Mouse (Mus musculus) MEL (cell line): ENCODE results near the gene Pde8b. TPM values are rescaled to one million over a fixed set of nuclear protein-coding genes. Genes with fewer than 3 reads are reported as not detected.

Experiments
- DNase-seq: peaks from one replicate; pipeline ENCODE4 v3.0.0; 2011; ENCODE audit warnings: low read depth, low spot score
- H3K27ac ChIP-seq: 2 replicates; pipeline ENCODE4 v1.5.1; 2012; ENCODE audit warnings: low read depth, mild to moderate bottlenecking, control low read depth, low read length, moderate library complexity; ENCODE audit not compliant: control insufficient read depth
- H3K27me3 ChIP-seq, 2 experiments: fragments of 150-350 bp in 1 of 2; sonication (generic) in 1 of 2; 2 replicates each; pipeline ENCODE4 v1.6.1; 2012; ENCODE audit warnings: low read length in 2 of 2, mild to moderate bottlenecking in 2 of 2, improper control_type of control experiment in 1 of 2, moderate library complexity in 1 of 2; ENCODE audit not compliant: insufficient read depth in 2 of 2, control insufficient read depth in 1 of 2
- H3K36me3 ChIP-seq, 2 experiments: 2 replicates each; pipeline ENCODE4 v1.6.1; 2012 to 2014; ENCODE audit warnings: low read length in 2 of 2, improper control_type of control experiment in 1 of 2, inconsistent platforms in 1 of 2, mild to moderate bottlenecking in 1 of 2; ENCODE audit not compliant: insufficient read depth in 2 of 2, control insufficient read depth in 1 of 2
- H3K4me1 ChIP-seq, 2 experiments: fragments of 150-350 bp in 1 of 2; sonication (generic) in 1 of 2; 2 replicates each; pipeline ENCODE4 v1.6.1; 2012; ENCODE audit warnings: low read length in 2 of 2, improper control_type of control experiment in 1 of 2, mild to moderate bottlenecking in 1 of 2; ENCODE audit not compliant: insufficient read depth in 2 of 2, control insufficient read depth in 1 of 2
- H3K4me3 ChIP-seq, 2 experiments: fragments of 150-350 bp in 1 of 2; sonication (generic) in 1 of 2; 2 replicates each; pipeline ENCODE4 v1.5.1; 2012; ENCODE audit warnings: low read depth in 2 of 2, low read length in 2 of 2, mild to moderate bottlenecking in 2 of 2, moderate library complexity in 2 of 2, control low read depth in 1 of 2, improper control_type of control experiment in 1 of 2; ENCODE audit not compliant: control insufficient read depth in 1 of 2, insufficient read depth in 1 of 2
- H3K79me2 ChIP-seq: 2 replicates; pipeline ENCODE4 v1.6.1; 2012; ENCODE audit warnings: mild to moderate bottlenecking, low read length, moderate library complexity; ENCODE audit not compliant: control insufficient read depth, poor library complexity, insufficient read depth
- H3K9ac ChIP-seq: 2 replicates; pipeline ENCODE4 v1.6.1; 2012; ENCODE audit warnings: low read depth, mild to moderate bottlenecking, control low read depth, low read length, moderate library complexity; ENCODE audit not compliant: control insufficient read depth, poor library complexity, severe bottlenecking
- H3K9me3 ChIP-seq: fragments of 150-350 bp; sonication (generic); replicated peaks from 2 replicates; pipeline ENCODE4 v1.6.1; 2012; ENCODE audit warnings: mild to moderate bottlenecking, low read length, improper control_type of control experiment, moderate library complexity; ENCODE audit not compliant: insufficient read depth
- BHLHE40 ChIP-seq: IDR thresholded peaks from 2 replicates; pipeline ENCODE4 v1.6.1; 2012; ENCODE audit warnings: low read depth, mild to moderate bottlenecking, inconsistent platforms, low read length, improper control_type of control experiment, borderline replicate concordance
- CHD1 ChIP-seq: IDR thresholded peaks from 2 replicates; pipeline ENCODE4 v1.6.1; 2012; ENCODE audit warnings: low read depth, mild to moderate bottlenecking, inconsistent platforms, low read length, improper control_type of control experiment
- CTCF ChIP-seq, 3 experiments: IDR thresholded peaks in 2 of 3; conservative IDR thresholded peaks in 1 of 3; 2 replicates each; pipeline ENCODE4 v1.5.1; 2011 to 2012; ENCODE audit warnings: low read length in 3 of 3, low read depth in 2 of 3, mild to moderate bottlenecking in 2 of 3, improper control_type of control experiment in 1 of 3, inconsistent platforms in 1 of 3, mixed read lengths in 1 of 3, moderate library complexity in 1 of 3; ENCODE audit not compliant: control insufficient read depth in 1 of 3, insufficient read depth in 1 of 3, poor library complexity in 1 of 3, severe bottlenecking in 1 of 3
- E2F4 ChIP-seq: IDR thresholded peaks from 2 replicates; pipeline ENCODE4 v1.6.1; 2011; ENCODE audit warnings: low read depth, low read length, improper control_type of control experiment, borderline replicate concordance
- EP300 ChIP-seq, 2 experiments: IDR thresholded peaks; 2 replicates each; pipeline ENCODE4 v1.6.1; 2011; ENCODE audit warnings: improper control_type of control experiment in 2 of 2, low read length in 2 of 2, low read depth in 1 of 2, mild to moderate bottlenecking in 1 of 2
- GABPA ChIP-seq: IDR thresholded peaks from 2 replicates; pipeline ENCODE4 v1.6.1; 2012; ENCODE audit warnings: low read depth, mild to moderate bottlenecking, inconsistent platforms, low read length, improper control_type of control experiment, moderate library complexity
- GATA1 ChIP-seq: IDR thresholded peaks from 2 replicates; pipeline ENCODE4 v1.6.1; 2011; ENCODE audit warnings: low read depth, low read length, improper control_type of control experiment
- MAFK ChIP-seq: IDR thresholded peaks from 2 replicates; pipeline ENCODE4 v1.6.1; 2011; ENCODE audit warnings: low read depth, mild to moderate bottlenecking, low read length, improper control_type of control experiment, borderline replicate concordance
- MAX ChIP-seq: IDR thresholded peaks from 2 replicates; pipeline ENCODE4 v1.6.1; 2011; ENCODE audit warnings: low read length, improper control_type of control experiment
- MEF2A ChIP-seq: IDR thresholded peaks from 2 replicates; pipeline ENCODE4 v1.6.1; 2014; ENCODE audit warnings: low read depth, mild to moderate bottlenecking, inconsistent platforms, low read length, improper control_type of control experiment; ENCODE audit not compliant: poor library complexity, insufficient replicate concordance, severe bottlenecking; ENCODE audit errors: extremely low read depth
- MXI1 ChIP-seq: IDR thresholded peaks from 2 replicates; pipeline ENCODE4 v1.6.1; 2011; ENCODE audit warnings: mild to moderate bottlenecking, low read depth, low read length, improper control_type of control experiment
- MYC ChIP-seq: IDR thresholded peaks from 2 replicates; pipeline ENCODE4 v1.6.1; 2011; ENCODE audit warnings: low read depth, mild to moderate bottlenecking, low read length, improper control_type of control experiment, moderate library complexity
- NELFE ChIP-seq: IDR thresholded peaks from 2 replicates; pipeline ENCODE4 v1.6.1; 2011; ENCODE audit warnings: low read depth, low read length, improper control_type of control experiment
- POLR2A ChIP-seq, 2 experiments: IDR thresholded peaks; 2 replicates each; pipeline ENCODE4 v1.6.1; 2011 to 2012; ENCODE audit warnings: low read length in 2 of 2, mild to moderate bottlenecking in 2 of 2, control low read depth in 1 of 2, improper control_type of control experiment in 1 of 2, low read depth in 1 of 2, moderate library complexity in 1 of 2; ENCODE audit not compliant: control insufficient read depth in 1 of 2, insufficient read depth in 1 of 2, poor library complexity in 1 of 2
- POLR2AphosphoS2 ChIP-seq: IDR thresholded peaks from 2 replicates; pipeline ENCODE4 v1.6.1; 2011; ENCODE audit warnings: low read length, improper control_type of control experiment
- RAD21 ChIP-seq: IDR thresholded peaks from 2 replicates; pipeline ENCODE4 v1.6.1; 2011; ENCODE audit warnings: mild to moderate bottlenecking, low read depth, low read length, improper control_type of control experiment
- RCOR1 ChIP-seq: IDR thresholded peaks from 2 replicates; pipeline ENCODE4 v1.6.1; 2012; ENCODE audit warnings: low read depth, mild to moderate bottlenecking, inconsistent platforms, low read length, improper control_type of control experiment
- SIN3A ChIP-seq: IDR thresholded peaks from 2 replicates; pipeline ENCODE4 v1.6.1; 2012; ENCODE audit warnings: low read length, improper control_type of control experiment, inconsistent platforms
- SMC3 ChIP-seq: IDR thresholded peaks from 2 replicates; pipeline ENCODE4 v1.6.1; 2011; ENCODE audit warnings: low read depth, low read length, improper control_type of control experiment
- UBTF ChIP-seq: IDR thresholded peaks from 2 replicates; pipeline ENCODE4 v1.6.1; 2012; ENCODE audit warnings: low read depth, mild to moderate bottlenecking, inconsistent platforms, low read length, improper control_type of control experiment, moderate library complexity, borderline replicate concordance; ENCODE audit not compliant: insufficient read depth
- USF2 ChIP-seq, 2 experiments: IDR thresholded peaks; 2 replicates each; pipeline ENCODE4 v1.6.1; 2011 to 2012; ENCODE audit warnings: improper control_type of control experiment in 2 of 2, low read length in 2 of 2, borderline replicate concordance in 1 of 2, inconsistent platforms in 1 of 2, low read depth in 1 of 2, mild to moderate bottlenecking in 1 of 2; ENCODE audit not compliant: insufficient read depth in 1 of 2
- ZC3H11A ChIP-seq: IDR thresholded peaks from 2 replicates; pipeline ENCODE4 v1.6.1; 2012; ENCODE audit warnings: low read depth, mild to moderate bottlenecking, inconsistent platforms, low read length, improper control_type of control experiment
- ZKSCAN1 ChIP-seq: IDR thresholded peaks from 2 replicates; pipeline ENCODE4 v1.6.1; 2012; ENCODE audit warnings: low read depth, mild to moderate bottlenecking, inconsistent platforms, low read length, improper control_type of control experiment, moderate library complexity
- ZNF384 ChIP-seq: IDR thresholded peaks from 2 replicates; pipeline ENCODE4 v1.6.1; 2012; ENCODE audit warnings: low read depth, mild to moderate bottlenecking, inconsistent platforms, low read length, improper control_type of control experiment
- polyA plus RNA-seq, 2 experiments: library from polyadenylated mRNA; stranded (reverse) in 1 of 2; unstranded in 1 of 2; fragments of >175 nt in 1 of 2; fragments of >200 nt in 1 of 2; gene quantifications; 2 replicates each; pipeline versions ENCODE4 v1.2.1 to v1.2.4; 2012; ENCODE audit warnings: low replicate concordance in 2 of 2, low read depth in 1 of 2; ENCODE audit not compliant: insufficient read length in 2 of 2, insufficient read depth in 1 of 2, missing spikeins in 1 of 2
- total RNA-seq: library from RNA; depleted of rRNA; stranded (reverse); fragments of 300-350 nt; gene quantifications from 2 replicates; pipeline ENCODE4 v1.2.3, GENCODE M21; 2012

Pde8b gene
- total and polyA plus RNA-seq, 3 experiments: 0.04 to 0.40 TPM; not detected in 1

- H3K79me2 ChIP-seq: no peaks in the 10 kb centered on the region
- H3K9me3 ChIP-seq: no peaks in the 10 kb centered on the region
- DNase-seq: no peak
- no peak overlapping the region for H3K9ac ChIP-seq
- H3K4me1 ChIP-seq: no peaks in the 10 kb centered on the region
- no peak overlapping the region for H3K27ac ChIP-seq
- H3K27me3 ChIP-seq: no peaks in the 10 kb centered on the region; a peak in 1 of 4 replicates
- no peaks in the 10 kb centered on the region for H3K36me3 ChIP-seq
- H3K4me3 ChIP-seq: no peak overlapping the region
- TF ChIP-seq E2F4 (no peak), MAX (no peak), GABPA (no peak), BHLHE40 (no peak), ZNF384 (no peak), POLR2AphosphoS2 (no peak), CHD1 (no peak), EP300 (IDR thresholded peaks at IDR 0.05; ENCODE audit: low read depth in 1 of 2, low read length in 2 of 2) (no peak), USF2 (IDR thresholded peaks at IDR 0.05; ENCODE audit: borderline replicate concordance in 1 of 2, insufficient read depth in 1 of 2, low read depth in 1 of 2, low read length in 2 of 2) (no peak), MYC (no peak), SMC3 (no peak), NELFE (no peak), CTCF (IDR thresholded peaks at IDR 0.05 in 2 of 3, conservative IDR thresholded peaks at IDR 0.05 in 1 of 3; ENCODE audit: control insufficient read depth in 1 of 3, insufficient read depth in 1 of 3, low read depth in 2 of 3, low read length in 3 of 3, poor library complexity in 1 of 3, severe bottlenecking in 1 of 3) (no peak), POLR2A (IDR thresholded peaks at IDR 0.05; ENCODE audit: control insufficient read depth in 1 of 2, insufficient read depth in 1 of 2, low read depth in 1 of 2, low read length in 2 of 2, poor library complexity in 1 of 2) (no peak), MAFK (no peak), RCOR1 (no peak), UBTF (no peak), RAD21 (no peak), SIN3A (no peak)
These were observed 154.3 kb downstream of the Pde8b start for GRCm38 (mm10) chr13:95095860-95096259.

DNA sequence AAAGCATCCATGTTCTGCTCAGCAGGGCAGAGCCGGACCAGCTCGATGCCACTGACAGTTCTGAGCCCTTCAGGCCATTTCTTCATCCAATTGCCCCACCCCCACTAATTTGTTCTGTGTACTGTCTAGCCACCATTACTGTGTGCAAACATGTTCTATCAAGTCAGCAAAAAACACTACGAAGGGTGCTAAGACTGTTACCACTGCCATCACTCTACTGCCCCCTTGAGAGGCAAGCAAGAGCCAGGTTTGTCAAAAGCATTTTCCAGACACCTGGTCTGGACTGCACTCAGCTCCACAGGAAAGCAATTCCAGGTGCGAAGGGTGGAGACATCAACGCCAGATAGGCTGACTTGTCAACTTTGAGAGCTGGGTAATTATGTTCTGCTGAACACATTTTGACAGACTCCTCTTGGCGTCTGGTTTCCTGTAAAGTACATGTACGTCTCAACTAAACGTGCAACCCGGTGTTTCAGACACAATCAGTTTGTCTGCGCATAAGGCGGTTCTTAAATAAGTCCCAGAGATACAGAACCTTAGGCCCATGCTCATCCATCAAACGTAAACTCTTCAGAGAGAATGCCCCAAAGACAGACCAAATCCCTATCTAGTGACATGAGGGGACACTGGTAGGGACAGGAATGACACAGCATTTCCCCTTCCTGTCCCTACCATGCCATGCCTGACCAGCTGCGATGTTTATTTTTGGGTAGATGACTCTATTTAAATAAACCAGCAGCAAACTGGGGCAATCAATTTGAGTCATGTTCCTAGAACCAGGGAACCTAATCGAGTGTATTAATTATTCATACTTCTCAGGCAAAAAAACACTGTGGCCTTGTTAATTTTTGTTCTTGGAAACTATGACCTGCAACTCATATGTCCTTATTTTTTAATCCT, 158.3 kb downstream of the Pde8b start:
- TF ChIP-seq MEF2A: no peak
- no peak for TF ChIP-seq ZNF384
- TF ChIP-seq ZKSCAN1: no peak
- no peak for TF ChIP-seq MAX
- no peak for TF ChIP-seq GATA1
- no peak for TF ChIP-seq USF2 (IDR thresholded peaks at IDR 0.05; ENCODE audit: borderline replicate concordance in 1 of 2, insufficient read depth in 1 of 2, low read depth in 1 of 2, low read length in 2 of 2)
- no peak for TF ChIP-seq BHLHE40
- TF ChIP-seq CTCF (IDR thresholded peaks at IDR 0.05 in 2 of 3, conservative IDR thresholded peaks at IDR 0.05 in 1 of 3; ENCODE audit: control insufficient read depth in 1 of 3, insufficient read depth in 1 of 3, low read depth in 2 of 3, low read length in 3 of 3, poor library complexity in 1 of 3, severe bottlenecking in 1 of 3): no peak
- TF ChIP-seq MXI1: no peak
- TF ChIP-seq E2F4: no peak
- TF ChIP-seq ZC3H11A: no peak
- TF ChIP-seq RAD21: no peak
- no peak for TF ChIP-seq RCOR1
- no peak for TF ChIP-seq SIN3A
- DNase-seq: no peak
- H3K9me3 ChIP-seq: no peaks in the 10 kb centered on the region
- H3K36me3 ChIP-seq: no peaks in the 10 kb centered on the region
- H3K4me3 ChIP-seq: no peak overlapping the region
- H3K9ac ChIP-seq: no peak overlapping the region
- H3K4me1 ChIP-seq: no peaks in the 10 kb centered on the region
- no peak overlapping the region for H3K27ac ChIP-seq
- no peaks in the 10 kb centered on the region for H3K79me2 ChIP-seq
- no peaks in the 10 kb centered on the region; a peak in 1 of 4 replicates for H3K27me3 ChIP-seq
